Mouse (Mus musculus) bone marrow macrophage, adult 2 months (primary cell): Measurements from ENCODE around the gene Fbxl18.

ENCODE experiments used
- CTCF ChIP-seq: IDR thresholded peaks from 2 replicates; pipeline ENCODE4 v1.5.1; 2012; ENCODE audit warnings: low read depth, mild to moderate bottlenecking, low read length, moderate library complexity
- POLR2A ChIP-seq: IDR thresholded peaks from 2 replicates; pipeline ENCODE4 v1.6.1; 2012; ENCODE audit warnings: mild to moderate bottlenecking, low read depth, low read length, borderline replicate concordance

DNA sequence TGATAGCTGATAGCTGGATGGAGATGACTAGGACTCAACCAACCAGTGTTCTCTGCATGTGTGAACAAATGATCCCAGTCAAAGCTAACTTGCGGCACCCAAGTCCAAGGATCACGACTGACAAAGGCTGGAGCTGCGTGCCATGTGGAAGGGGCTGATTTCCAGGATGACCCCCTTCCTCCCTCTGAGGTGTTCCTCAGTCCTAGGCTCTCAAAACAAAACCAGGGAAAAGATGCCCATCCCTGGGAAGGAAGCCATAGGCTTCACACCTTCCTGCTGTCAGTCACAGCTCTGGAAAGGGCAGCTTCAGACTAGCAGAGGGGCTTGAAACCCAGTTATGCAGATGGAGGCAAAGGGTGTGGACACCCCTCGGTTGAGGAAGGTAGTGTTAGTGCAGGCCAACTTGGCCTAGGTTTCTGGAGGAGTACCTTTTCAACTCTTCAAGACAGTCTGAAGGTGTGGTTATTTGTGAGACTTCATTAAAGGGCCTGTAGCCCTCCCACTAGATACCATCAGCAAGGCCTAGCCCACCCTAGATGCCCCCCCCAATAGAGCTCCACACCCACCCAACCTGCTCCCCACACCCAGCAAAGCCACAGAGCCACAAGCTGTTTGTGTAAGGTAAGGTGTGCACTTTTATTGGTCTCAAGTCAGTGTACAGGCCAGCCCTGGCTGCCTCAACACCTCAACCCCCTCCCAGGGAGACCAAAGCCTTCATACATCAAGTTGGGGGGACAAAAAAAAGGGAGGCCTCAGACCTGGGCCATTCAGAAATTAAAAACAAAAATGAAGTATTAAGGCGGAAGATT lies 7.5 kb upstream of the Fbxl18 start:
- TF ChIP-seq POLR2A (no peak), CTCF (no peak)
